Mouse (Mus musculus) layer of hippocampus, postnatal 10 days (tissue): Measurements from ENCODE around the gene Xrcc4. TPM values are rescaled to one million over a fixed set of nuclear protein-coding genes. Genes with fewer than 3 reads are reported as not detected.
"Not testable (repeated sequence)": the region's sequence is repeated elsewhere in the genome, so short reads cannot be mapped to it uniquely, and the experiment has no call there.

ENCODE experiments used
- DNase-seq, 2 experiments: peaks; one replicate each; pipeline ENCODE4 v3.0.0; 2021; ENCODE audit warnings: low spot score in 2 of 2
- long read RNA-seq: library from polyadenylated mRNA; stranded (forward); transcript quantifications from one replicate; pipeline ENCODE4 v2.0.0, GENCODE M21; 2023
- total RNA-seq, 2 experiments: library from RNA; stranded (reverse); gene quantifications; 2 replicates each; pipeline ENCODE4 v1.2.3; 2021

Gene Xrcc4
- 10 to 100 TPM; 15.0 to 15.7 TPM for total RNA-seq
- long read RNA-seq, transcript Xrcc4-201 (8 exons, 1,540 nt), result major isoform, 12 of 20 reads
- long read RNA-seq, partial matches to known transcripts, result 1 of 20 reads
- long read RNA-seq, other reads (novel, unspliced or antisense), result 7 of 20 reads

GRCm38 (mm10) chr13:90088962-90089824 is at the start of gene Xrcc4, which contains the start of gene Tmem167:
Xrcc4 (minus strand) TSS chr13:90089608.
Tmem167 (plus strand) TSS chr13:90089123.
- DNase-seq, result peak; percentile 95 to 96

- DNase-seq, result peak; percentile 53 to 59
These were observed 46.9 kb upstream of the Xrcc4 start for GRCm38 (mm10) chr13:90136156-90136910.

- DNase-seq, result no peak
These were observed 22.3 kb upstream of the Xrcc4 start for GRCm38 (mm10) chr13:90111681-90112080.

GRCm38 (mm10) chr13:90108746-90109145 is 19.3 kb upstream of the Xrcc4 start:
- DNase-seq, result not testable (repeated sequence)

- DNase-seq, result no peak
These were observed 16.7 kb upstream of the Xrcc4 start for GRCm38 (mm10) chr13:90106139-90106538.

- DNase-seq, result no peak
These were observed 12.1 kb upstream of the Xrcc4 start for GRCm38 (mm10) chr13:90101514-90101913.

- DNase-seq, result no peak
These were observed 396 bp upstream of the Xrcc4 start for GRCm38 (mm10) chr13:90089825-90090183.

GRCm38 (mm10) chr13:90061877-90062276 is 27.5 kb downstream of the Xrcc4 start:
- no peak for DNase-seq

- DNase-seq, result no peak
These were observed 37.0 kb downstream of the Xrcc4 start for GRCm38 (mm10) chr13:90052408-90052807.

GRCm38 (mm10) chr13:90051735-90052134 is 37.7 kb downstream of the Xrcc4 start:
- no peak for DNase-seq

GRCm38 (mm10) chr13:90039613-90040012 is 49.8 kb downstream of the Xrcc4 start:
- no peak for DNase-seq

GRCm38 (mm10) chr13:90032977-90033376 is 56.4 kb downstream of the Xrcc4 start:
- no peak for DNase-seq

- no peak for DNase-seq
These were observed 56.9 kb downstream of the Xrcc4 start for GRCm38 (mm10) chr13:90032523-90032922.

- DNase-seq, result no peak
These were observed 58.5 kb downstream of the Xrcc4 start for GRCm38 (mm10) chr13:90030911-90031310.

GRCm38 (mm10) chr13:90012620-90013019 is 76.8 kb downstream of the Xrcc4 start:
- no peak for DNase-seq

- no peak for DNase-seq
These were observed 77.2 kb downstream of the Xrcc4 start for GRCm38 (mm10) chr13:90012198-90012597.

- no peak for DNase-seq
These were observed 78.3 kb downstream of the Xrcc4 start for GRCm38 (mm10) chr13:90011129-90011528.

- no peak for DNase-seq
These were observed 79.6 kb downstream of the Xrcc4 start for GRCm38 (mm10) chr13:90009786-90010185.

GRCm38 (mm10) chr13:90005561-90005960 is 83.8 kb downstream of the Xrcc4 start:
- DNase-seq, result no peak

GRCm38 (mm10) chr13:89997531-89997930 is 91.9 kb downstream of the Xrcc4 start:
- no peak for DNase-seq

GRCm38 (mm10) chr13:89986087-89986486 is 103.3 kb downstream of the Xrcc4 start:
- no peak for DNase-seq

- DNase-seq, result no peak
These were observed 118.5 kb downstream of the Xrcc4 start for GRCm38 (mm10) chr13:89970940-89971339.
